Mouse (Mus musculus): ENCODE results near the gene Gm20547.
"Not testable (repeated sequence)": the region's sequence is repeated elsewhere in the genome, so short reads cannot be mapped to it uniquely, and the experiment has no call there.

The Gm20547 gene

DNA sequence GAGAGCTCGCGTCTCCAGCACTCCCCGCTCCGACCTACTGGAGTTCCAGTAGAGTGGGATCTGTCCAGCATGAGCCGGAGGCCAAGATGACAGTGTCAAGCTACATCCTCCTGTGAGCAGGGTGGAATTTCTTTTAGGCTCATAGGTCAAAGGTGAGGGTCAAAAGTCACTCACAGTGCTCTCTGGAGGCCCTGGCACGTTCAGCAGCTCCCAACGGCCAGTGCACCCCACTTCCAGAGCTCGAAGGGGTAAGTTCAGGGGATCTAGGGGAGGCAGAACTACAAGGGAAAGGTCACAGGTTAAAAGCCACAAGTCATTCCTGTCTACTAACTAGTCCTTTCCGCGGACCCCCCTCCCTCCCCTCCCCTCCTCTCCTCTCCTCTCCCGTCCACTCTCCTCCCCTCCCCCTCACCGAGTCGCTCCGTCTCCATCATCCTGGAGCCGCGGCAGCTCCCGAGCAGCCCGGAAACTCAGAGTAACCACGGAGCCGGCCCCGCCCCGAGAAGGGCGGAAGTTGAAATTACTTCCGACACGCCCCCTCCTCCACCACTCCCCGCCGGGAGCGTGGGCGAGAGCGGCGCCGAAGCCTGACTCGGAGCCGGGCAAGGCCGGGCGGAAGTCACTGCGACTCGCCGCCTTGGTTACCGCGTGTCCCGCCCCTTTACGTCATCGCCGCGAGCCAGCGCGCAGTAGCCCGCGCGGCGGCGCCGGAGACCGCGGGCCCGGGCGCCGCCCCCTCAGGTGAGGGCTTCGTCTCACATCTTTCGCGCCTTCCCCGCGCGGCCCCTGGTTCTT lies 31.9 kb downstream of the Gm20547 start, which contains the start of the genes Skiv2l and Nelfe:
TSS of gene Skiv2l (minus strand) at position 489 of the 795 bp plus-strand sequence.
TSS of gene Nelfe (plus strand) at position 670 of the 795 bp plus-strand sequence.
- DNase-seq = peak; percentile 97

- no peak for DNase-seq
Observed at GRCm38 (mm10) chr17:34847615-34848014, 34.2 kb downstream of the Gm20547 start.

GRCm38 (mm10) chr17:34847192-34847591 lies 34.6 kb downstream of the Gm20547 start:
- no peak for DNase-seq

GRCm38 (mm10) chr17:34844884-34845283 lies 37.0 kb downstream of the Gm20547 start:
- no peak for DNase-seq

DNA sequence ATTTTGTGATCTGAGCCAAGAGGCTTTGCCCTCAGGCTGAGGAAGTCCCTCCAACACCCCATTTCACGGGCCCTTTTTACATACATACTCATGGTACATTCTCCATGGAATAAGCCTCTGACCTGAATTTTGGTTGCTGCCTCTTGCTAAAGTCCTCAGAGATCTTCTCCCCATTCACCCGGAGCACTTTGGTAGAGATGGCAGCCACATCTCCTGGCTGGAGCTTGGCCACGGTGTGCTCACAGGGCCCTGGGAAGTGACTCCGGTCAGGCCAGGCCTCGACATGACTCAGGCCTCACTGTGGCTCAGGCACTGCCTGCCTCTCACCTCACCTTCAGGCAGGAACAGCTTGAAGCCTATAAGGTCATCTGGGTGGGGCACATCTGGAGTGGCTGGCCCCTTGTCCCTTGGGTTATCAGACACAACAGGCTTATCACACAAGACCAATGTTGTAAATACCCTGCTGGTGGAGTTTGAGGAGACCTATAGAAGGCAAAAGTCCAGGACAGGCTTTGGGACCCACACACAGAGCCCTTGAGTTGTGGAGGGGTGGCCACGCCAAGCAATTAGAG lies 41.0 kb downstream of the Gm20547 start:
- DNase-seq = no peak

- no peak for DNase-seq
Observed at GRCm38 (mm10) chr17:34838785-34839184, 43.1 kb downstream of the Gm20547 start.

DNA sequence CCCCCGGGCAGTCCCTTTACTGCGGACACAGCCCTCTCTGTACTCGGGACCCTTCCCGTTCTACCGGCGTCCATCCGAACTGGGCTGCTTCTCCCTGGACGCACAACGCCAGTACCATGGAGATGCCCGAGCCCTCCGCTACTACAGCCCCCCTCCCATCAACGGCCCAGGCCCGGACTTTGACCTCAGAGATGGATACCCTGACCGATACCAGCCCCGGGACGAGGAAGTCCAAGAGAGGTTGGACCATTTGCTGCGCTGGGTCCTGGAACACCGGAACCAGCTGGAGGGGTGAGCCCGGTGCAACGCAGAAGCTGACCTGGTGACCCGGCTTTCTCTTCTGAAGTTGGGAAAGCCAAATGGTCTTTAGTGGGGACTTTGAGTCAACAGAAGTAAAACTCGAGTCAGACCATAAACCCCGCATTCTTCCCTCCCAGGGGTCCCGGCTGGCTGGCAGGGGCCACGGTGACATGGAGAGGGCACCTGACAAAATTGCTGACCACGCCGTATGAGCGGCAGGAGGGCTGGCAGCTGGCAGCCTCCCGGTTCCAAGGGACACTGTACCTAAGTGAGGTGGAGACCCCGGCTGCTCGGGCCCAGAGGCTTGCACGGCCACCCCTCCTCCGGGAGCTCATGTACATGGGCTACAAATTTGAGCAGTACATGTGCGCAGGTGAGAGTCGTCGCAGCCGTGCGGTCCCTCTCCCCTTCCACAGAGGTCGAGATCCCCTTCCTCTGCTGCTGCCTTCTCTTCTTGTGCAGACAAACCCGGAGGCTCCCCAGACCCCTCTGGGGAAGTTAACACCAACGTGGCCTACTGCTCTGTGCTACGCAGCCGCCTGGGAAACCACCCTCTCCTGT lies 44.1 kb downstream of the Gm20547 start:
- no peak for DNase-seq

- DNase-seq = peak; percentile 94
Observed at GRCm38 (mm10) chr17:34836856-34837221, 45.0 kb downstream of the Gm20547 start, which contains the start of the genes Stk19 and Dxo. TSS of gene Stk19 (minus strand) at chr17:34836945. TSS of gene Dxo (plus strand) at chr17:34837019.

- DNase-seq = peak; percentile 57
Observed at GRCm38 (mm10) chr17:34836155-34836855, 45.5 kb downstream of the Gm20547 start.

- not testable (repeated sequence) for DNase-seq
Observed at GRCm38 (mm10) chr17:34830776-34831175, 51.1 kb downstream of the Gm20547 start.

GRCm38 (mm10) chr17:34814818-34815370 lies 66.9 kb downstream of the Gm20547 start:
- DNase-seq = no peak

DNA sequence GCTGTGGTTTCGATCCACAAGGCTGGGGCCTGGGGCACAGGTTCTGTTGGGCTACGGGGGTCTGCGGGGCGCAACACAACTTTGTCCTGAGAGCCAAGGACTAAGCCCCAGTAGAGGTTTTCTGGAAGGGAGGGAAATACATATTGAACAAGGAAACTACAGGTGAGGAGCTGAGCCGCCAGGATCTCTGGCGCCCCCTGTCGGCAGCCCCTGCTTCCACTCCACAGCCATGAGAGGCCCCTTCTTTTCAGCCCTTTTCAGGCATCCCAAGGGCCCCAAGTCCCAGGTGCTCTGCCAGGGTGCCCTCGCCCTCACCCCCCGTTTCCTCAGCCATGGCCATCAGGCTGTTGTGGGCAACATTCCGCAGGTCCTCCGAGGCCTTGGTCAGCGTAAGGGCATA lies 68.1 kb downstream of the Gm20547 start:
- DNase-seq = peak; percentile 27

- no peak for DNase-seq
Observed at GRCm38 (mm10) chr17:34811275-34811674, 70.6 kb downstream of the Gm20547 start.

GRCm38 (mm10) chr17:34810811-34811210 lies 71.0 kb downstream of the Gm20547 start:
- DNase-seq = not testable (repeated sequence)

- not testable (repeated sequence) for DNase-seq
Observed at GRCm38 (mm10) chr17:34810411-34810810, 71.4 kb downstream of the Gm20547 start.

DNA sequence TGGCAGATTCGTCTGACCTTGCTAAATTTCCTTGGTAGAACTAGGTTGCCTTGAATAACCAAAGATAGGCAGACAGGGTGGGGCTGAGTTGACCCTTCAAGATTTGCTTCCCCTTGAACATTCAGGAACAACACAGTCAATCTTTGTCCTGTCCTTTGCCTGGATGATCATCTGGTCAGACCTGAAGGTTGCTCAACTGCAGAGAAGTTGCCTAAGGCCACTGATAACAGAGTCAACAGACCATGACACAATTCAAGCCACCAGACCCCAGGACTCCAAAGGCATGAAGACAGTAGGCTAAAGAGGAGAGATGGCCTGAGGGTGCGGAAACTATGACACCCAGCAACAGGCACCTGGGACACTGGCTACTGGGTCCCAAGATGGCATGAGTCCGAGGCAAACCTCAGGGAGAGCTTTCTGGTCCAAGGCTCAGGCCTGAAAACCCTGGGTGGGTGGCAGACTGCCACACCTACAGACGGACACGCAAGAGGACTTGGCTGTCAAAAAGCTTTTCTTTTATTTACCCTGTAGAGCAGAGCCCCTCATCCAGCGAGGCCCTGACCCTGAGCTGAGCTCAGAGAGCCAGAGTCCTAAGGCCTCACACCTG lies 73.1 kb downstream of the Gm20547 start:
- no peak for DNase-seq

- no peak for DNase-seq
Observed at GRCm38 (mm10) chr17:34807176-34807575, 74.7 kb downstream of the Gm20547 start.

All from cerebellum, adult 9-10 months (tissue).